Mouse (Mus musculus) embryonic facial prominence, embryonic 11.5 days (tissue): ENCODE data around the gene Bicra. TPM values are rescaled to one million over a fixed set of nuclear protein-coding genes. Genes with fewer than 3 reads are reported as not detected.

Experiments
- ATAC-seq: fragments of 200-750 bp; cut with Nextera tagmentation; replicated peaks from 2 replicates; pipeline ENCODE4 v1.8.0; 2017; ENCODE audit warnings: low read depth; ENCODE audit not compliant: insufficient number of reproducible peaks, low FRiP score, low TSS enrichment
- DNase-seq: peaks from one replicate; pipeline ENCODE4 v3.0.0-alpha.2; 2015; ENCODE audit warnings: low spot score
- H3K27ac ChIP-seq: fragments of 300-500 bp; sonication (generic); replicated peaks from 2 replicates; pipeline ENCODE4 v1.5.1; 2014; ENCODE audit warnings: mild to moderate bottlenecking, low read depth, low read length, control low read depth
- H3K27me3 ChIP-seq: fragments of 300-500 bp; sonication (generic); 2 replicates; pipeline ENCODE4 v1.6.1; 2014; ENCODE audit warnings: mild to moderate bottlenecking, low read length, moderate library complexity, mixed read lengths; ENCODE audit not compliant: control insufficient read depth, insufficient read depth
- H3K36me3 ChIP-seq: fragments of 300-500 bp; sonication (generic); replicated peaks from 2 replicates; pipeline ENCODE4 v1.6.1; 2014; ENCODE audit warnings: low read depth, mild to moderate bottlenecking, low read length, moderate library complexity, mixed read lengths; ENCODE audit not compliant: control insufficient read depth, insufficient read depth
- H3K4me1 ChIP-seq: fragments of 300-500 bp; sonication (generic); 2 replicates; pipeline ENCODE4 v1.6.1; 2014; ENCODE audit warnings: low read length, mixed read lengths; ENCODE audit not compliant: control insufficient read depth, insufficient read depth
- H3K4me2 ChIP-seq: fragments of 300-500 bp; sonication (generic); 2 replicates; pipeline ENCODE4 v1.6.1; 2014; ENCODE audit warnings: low read depth, mild to moderate bottlenecking, control low read depth, low read length, moderate library complexity
- H3K4me3 ChIP-seq: fragments of 300-500 bp; sonication (generic); 2 replicates; pipeline ENCODE4 v1.5.1; 2014; ENCODE audit warnings: low read depth, low read length, control low read depth
- H3K9ac ChIP-seq: fragments of 300-500 bp; sonication (generic); replicated peaks from 2 replicates; pipeline ENCODE4 v1.6.1; 2014; ENCODE audit warnings: mild to moderate bottlenecking, control low read depth, low read length
- H3K9me3 ChIP-seq: fragments of 300-500 bp; sonication (generic); replicated peaks from 2 replicates; pipeline ENCODE4 v1.6.1; 2016; ENCODE audit warnings: mild to moderate bottlenecking, low read length, inconsistent platforms, mixed read lengths; ENCODE audit not compliant: control insufficient read depth
- WGBS: fragments of 180-500 bp; shearing (Covaris S2); extraction: QIAGEN DNeasy Blood & Tissue Kit; methylation state at CpG from one replicate; pipeline ENCODE4 v1.1.7; 2014; 5-methylcytosine and 5-hydroxymethylcytosine counted together
- polyA plus RNA-seq: library from polyadenylated mRNA; unstranded; fragments of >200 nt; fragmentation: Nextera tagmentation; extraction: Ambion mirVana; gene quantifications from 2 replicates; pipeline ENCODE4 v1.2.1, GENCODE M21; 2014

Gene Bicra
- polyA plus RNA-seq, 1 experiment from 2014 or later = 4.2 TPM

GRCm38 (mm10) chr7:15953307-15954074, 94.2 kb downstream of the Bicra start:
- Histone ChIP-seq H3K4me1 (no peaks in the 10 kb centered on the region; the same call in 1 of the 2 replicates), H3K4me3 (no peak overlapping the region), H3K9ac (no peak overlapping the region), H3K9me3 (no peaks in the 10 kb centered on the region), H3K27me3 (no peaks in the 10 kb centered on the region), H3K36me3 (no peaks in the 10 kb centered on the region), H3K4me2 (no peak overlapping the region), H3K27ac (no peak overlapping the region)
- no peak for ATAC-seq
- DNase-seq = no peak
- 89% methylated on average over 13 of the region's 13 CpGs for WGBS

- no peaks in the 10 kb centered on the region; the same call in 1 of the 2 replicates for H3K4me1 ChIP-seq
- ATAC-seq = no peak
- H3K4me3 ChIP-seq = no peak overlapping the region
- DNase-seq = no peak
- H3K9ac ChIP-seq = no peak overlapping the region
- H3K4me2 ChIP-seq = no peak overlapping the region
- no peaks in the 10 kb centered on the region for H3K9me3 ChIP-seq
- H3K27me3 ChIP-seq = no peaks in the 10 kb centered on the region
- H3K27ac ChIP-seq = no peak overlapping the region
- no peaks in the 10 kb centered on the region for H3K36me3 ChIP-seq
- 74% methylated on average over 3 of the region's 3 CpGs for WGBS
These were observed 95.3 kb downstream of the Bicra start for GRCm38 (mm10) chr7:15952416-15952815.

DNA sequence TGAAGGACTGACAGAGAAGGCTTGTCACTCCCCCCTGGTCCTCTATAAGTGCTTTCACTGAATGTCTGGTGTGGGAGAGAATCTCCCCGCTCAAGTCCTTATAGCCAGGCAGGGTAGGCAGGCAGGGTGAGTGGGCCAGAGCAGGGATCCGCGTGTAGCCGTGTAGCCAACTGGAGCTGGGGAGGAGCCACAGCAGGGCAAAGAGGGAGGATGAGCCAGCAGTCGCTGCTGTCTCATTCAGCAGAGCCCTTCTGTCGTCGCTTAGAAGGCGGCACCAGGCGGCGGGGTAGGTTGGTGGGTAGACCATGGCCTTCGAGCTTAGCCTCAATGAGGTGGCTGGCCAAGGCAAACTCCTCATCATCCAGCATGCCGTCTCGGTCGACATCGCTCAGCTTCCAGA, 97.7 kb downstream of the Bicra start:
- no peak for DNase-seq
- WGBS = 87% methylated on average over 15 of the region's 15 CpGs

DNA sequence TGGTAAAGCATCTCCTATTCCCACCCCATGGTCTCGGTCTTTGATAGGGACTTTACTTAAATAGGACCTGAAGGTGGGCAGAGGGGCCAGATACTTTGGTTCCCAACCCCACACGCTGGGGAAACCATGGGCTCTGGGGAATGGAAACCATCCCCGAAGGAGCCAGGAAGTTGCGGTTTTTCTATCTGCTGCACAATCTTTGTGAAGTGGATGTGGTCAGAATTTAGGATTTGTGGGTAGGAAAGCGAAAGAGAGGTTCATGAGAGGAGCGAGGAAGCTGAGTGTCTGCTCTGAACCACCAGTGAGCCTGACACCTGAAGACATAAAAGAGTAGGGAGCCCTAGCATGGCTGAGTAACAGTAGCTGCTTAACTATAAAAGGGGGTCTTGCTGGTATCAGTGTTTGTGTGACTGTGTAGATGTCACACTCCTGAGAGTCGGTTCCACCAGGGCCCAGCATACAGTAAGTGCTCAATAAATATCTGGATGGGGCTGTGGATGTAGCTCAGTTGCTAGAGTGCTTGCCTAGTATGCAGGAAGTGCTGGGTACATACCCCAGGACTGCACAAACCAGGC, 98.4 kb downstream of the Bicra start:
- peaks cover 3% of the 10 kb centered on the region; the same call in 1 of the 2 replicates for H3K4me1 ChIP-seq

More for the DNA sequence above, 97.7 kb downstream of the Bicra start:
- Histone ChIP-seq H3K9ac (no peak overlapping the region), H3K4me2 (no peak overlapping the region), H3K36me3 (no peaks in the 10 kb centered on the region), H3K4me3 (no peak overlapping the region), H3K4me1 (peaks cover under 1% of the 10 kb centered on the region; the same call in 1 of the 2 replicates), H3K27ac (no peak overlapping the region), H3K9me3 (no peaks in the 10 kb centered on the region), H3K27me3 (no peaks in the 10 kb centered on the region)
- no peak for ATAC-seq

DNA sequence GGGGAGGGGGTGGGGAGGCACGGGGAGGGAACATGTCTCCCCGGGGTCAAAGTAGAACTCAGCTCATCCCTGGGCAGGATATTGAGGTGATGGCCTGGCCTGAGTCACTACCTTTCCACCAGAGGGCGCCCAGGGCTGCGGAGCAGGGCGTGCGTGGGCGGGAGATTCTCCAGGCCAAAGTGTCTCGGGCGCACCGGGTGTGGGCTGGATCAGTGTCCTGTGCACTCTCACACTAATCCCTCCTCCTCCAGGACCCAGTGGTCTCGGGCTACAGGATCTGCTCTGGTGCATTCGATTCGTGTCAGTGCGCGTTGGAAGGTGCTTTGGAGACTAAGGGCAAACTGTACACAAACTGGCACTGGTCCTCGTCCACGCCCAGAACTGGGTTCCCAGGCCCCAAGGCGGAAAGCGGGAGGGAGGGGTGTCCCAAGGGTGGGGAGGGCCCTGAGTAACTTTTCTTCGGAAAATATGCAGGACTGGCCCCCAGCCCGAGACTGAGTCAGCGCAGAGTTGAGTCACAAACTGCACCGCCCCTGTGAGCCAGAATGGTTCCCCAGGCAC, 99.3 kb downstream of the Bicra start:
- Histone ChIP-seq H3K4me2 (peak overlapping the region; percentile 43), H3K36me3 (no peaks in the 10 kb centered on the region), H3K27ac (no peak overlapping the region), H3K4me3 (no peak overlapping the region), H3K4me1 (peaks cover 3% of the 10 kb centered on the region; the same call in 1 of the 2 replicates), H3K9me3 (no peaks in the 10 kb centered on the region), H3K9ac (peak overlapping the region; percentile 37), H3K27me3 (no peaks in the 10 kb centered on the region)
- DNase-seq (peak; percentile 78), ATAC-seq (peak; percentile 30)
- WGBS = 6% methylated on average over 23 of the region's 23 CpGs

More for the DNA sequence above, 98.4 kb downstream of the Bicra start:
- Histone ChIP-seq H3K4me3 (no peak overlapping the region), H3K27me3 (no peaks in the 10 kb centered on the region), H3K9ac (no peak overlapping the region), H3K9me3 (no peaks in the 10 kb centered on the region), H3K4me2 (no peak overlapping the region), H3K27ac (no peak overlapping the region), H3K36me3 (no peaks in the 10 kb centered on the region)
- 75% methylated on average over 7 of the region's 7 CpGs for whole genome bisulfite sequencing
- no peak for DNase-seq
- ATAC-seq = no peak

GRCm38 (mm10) chr7:15947653-15948260, 100.0 kb downstream of the Bicra start:
- H3K9ac ChIP-seq = no peak overlapping the region
- WGBS = 34% methylated on average over 4 of the region's 4 CpGs
- no peaks in the 10 kb centered on the region for H3K9me3 ChIP-seq
- no peak for ATAC-seq
- no peak overlapping the region for H3K27ac ChIP-seq
- H3K36me3 ChIP-seq = no peaks in the 10 kb centered on the region; the same call in 1 of the 2 replicates
- H3K4me3 ChIP-seq = no peak overlapping the region
- DNase-seq = no peak
- H3K4me2 ChIP-seq = no peak overlapping the region
- H3K27me3 ChIP-seq = no peaks in the 10 kb centered on the region
- H3K4me1 ChIP-seq = peaks cover 3% of the 10 kb centered on the region; the same call in 1 of the 2 replicates

- Histone ChIP-seq H3K36me3 (peaks cover 3% of the 10 kb centered on the region), H3K9ac (peak within 1 kb of the TSS; percentile 80), H3K4me1 (peaks cover 3% of the 10 kb centered on the region; the same call in 1 of the 2 replicates), H3K9me3 (no peaks in the 10 kb centered on the region), H3K4me2 (peak within 1 kb of the TSS; percentile 75), H3K27me3 (no peaks in the 10 kb centered on the region), H3K27ac (peak within 1 kb of the TSS; percentile 63), H3K4me3 (peak within 1 kb of the TSS; percentile 59)
- 1% methylated on average over 59 of the region's 59 CpGs for WGBS
- DNase-seq (peak; percentile 98), ATAC-seq (peak; percentile 91)
These were observed 101.8 kb downstream of the Bicra start, which contains the start of gene Nop53 for GRCm38 (mm10) chr7:15945721-15946536. TSS of gene Nop53 (minus strand) at chr7:15946074.
